Mouse (Mus musculus) midbrain, embryonic 10.5 days (tissue): ENCODE data around the gene Ugt1a8. TPM values are rescaled to one million over a fixed set of nuclear protein-coding genes. Genes with fewer than 3 reads are reported as not detected.
"Not testable (repeated sequence)": the region's sequence is repeated elsewhere in the genome, so short reads cannot be mapped to it uniquely, and the experiment has no call there.

ENCODE experiments used
- DNase-seq: peaks from one replicate; pipeline ENCODE4 v3.0.0-alpha.2; 2017; ENCODE audit warnings: low spot score
- H3K27ac ChIP-seq: fragments of 300-500 bp; sonication (generic); replicated peaks from 2 replicates; pipeline ENCODE4 v1.5.1; 2016; ENCODE audit warnings: mild to moderate bottlenecking
- H3K27me3 ChIP-seq: fragments of 300-500 bp; sonication (generic); 2 replicates; pipeline ENCODE4 v1.6.1; 2016; ENCODE audit warnings: low read depth, mild to moderate bottlenecking; ENCODE audit not compliant: poor library complexity, severe bottlenecking
- H3K36me3 ChIP-seq: fragments of 300-500 bp; sonication (generic); 2 replicates; pipeline ENCODE4 v1.6.1; 2016; ENCODE audit warnings: mild to moderate bottlenecking, moderate library complexity
- H3K4me1 ChIP-seq: fragments of 300-500 bp; sonication (generic); 2 replicates; pipeline ENCODE4 v1.6.1; 2016
- H3K4me3 ChIP-seq: fragments of 300-500 bp; sonication (generic); 2 replicates; pipeline ENCODE4 v1.5.1; 2016; ENCODE audit warnings: mild to moderate bottlenecking, moderate library complexity
- H3K9me3 ChIP-seq: fragments of 300-500 bp; sonication (generic); replicated peaks from 2 replicates; pipeline ENCODE4 v1.6.1; 2016; ENCODE audit warnings: mild to moderate bottlenecking
- WGBS: fragments of 180-500 bp; shearing (Covaris S2); methylation state at CpG from one replicate; pipeline ENCODE4 v1.1.7; 2016; 5-methylcytosine and 5-hydroxymethylcytosine counted together
- polyA plus RNA-seq: library from polyadenylated mRNA; unstranded; fragments of >200 nt; fragmentation: Nextera tagmentation; extraction: Ambion mirVana; gene quantifications from 2 replicates; pipeline ENCODE4 v1.2.1, GENCODE M21; 2016

The Ugt1a8 gene
- polyA plus RNA-seq, 1 experiment from 2014 or later = not detected

GRCm38 (mm10) chr1:88121521-88121920 is 33.9 kb downstream of the Ugt1a8 start:
- WGBS = no CpG with 5 or more reads among the region's 1 CpGs

GRCm38 (mm10) chr1:88125827-88126360 is 38.3 kb downstream of the Ugt1a8 start:
- H3K27me3 ChIP-seq, H3K27ac ChIP-seq, H3K36me3 ChIP-seq, H3K4me3 ChIP-seq, H3K4me1 ChIP-seq, H3K9me3 ChIP-seq, DNase-seq: not testable (repeated sequence)
- 77% methylated on average over 4 of the region's 4 CpGs for WGBS

More at GRCm38 (mm10) chr1:88121521-88121920, 33.9 kb downstream of the Ugt1a8 start:
- DNase-seq, H3K36me3 ChIP-seq, H3K27me3 ChIP-seq, H3K9me3 ChIP-seq, H3K4me1 ChIP-seq, H3K27ac ChIP-seq, H3K4me3 ChIP-seq: not testable (repeated sequence)

GRCm38 (mm10) chr1:88129091-88129490 is 41.5 kb downstream of the Ugt1a8 start:
- H3K36me3 ChIP-seq, H3K9me3 ChIP-seq, H3K4me3 ChIP-seq, H3K4me1 ChIP-seq, H3K27me3 ChIP-seq, DNase-seq, H3K27ac ChIP-seq: not testable (repeated sequence)
- WGBS = 91% methylated on average over 2 of the region's 2 CpGs

- DNase-seq, H3K27me3 ChIP-seq, H3K4me1 ChIP-seq, H3K4me3 ChIP-seq, H3K9me3 ChIP-seq, H3K36me3 ChIP-seq, H3K27ac ChIP-seq: not testable (repeated sequence)
- 97% methylated on average over 1 of the region's 1 CpGs for whole genome bisulfite sequencing
Measured at GRCm38 (mm10) chr1:88130223-88130622, 42.6 kb downstream of the Ugt1a8 start.

- 86% methylated on average over 3 of the region's 3 CpGs for WGBS
- Histone ChIP-seq H3K27me3 (no peaks in the 10 kb centered on the region), H3K4me1 (peaks cover 3% of the 10 kb centered on the region), H3K36me3 (no peaks in the 10 kb centered on the region), H3K27ac (0 out of 2 replicates have a peak overlapping the region, but pooled peaks have one; percentile 52), H3K9me3 (no peaks in the 10 kb centered on the region), H3K4me3 (no peak overlapping the region)
- no peak for DNase-seq
Measured at GRCm38 (mm10) chr1:88133908-88134456, 46.4 kb downstream of the Ugt1a8 start.

GRCm38 (mm10) chr1:88134457-88135011 is 46.9 kb downstream of the Ugt1a8 start, which contains the start of gene Ugt1a6a:
TSS of gene Ugt1a6a (plus strand) at chr1:88134809.
- not testable (repeated sequence) for H3K4me1 ChIP-seq, H3K4me3 ChIP-seq, H3K9me3 ChIP-seq, DNase-seq, H3K27me3 ChIP-seq, H3K36me3 ChIP-seq
- 0 out of 2 replicates have a peak within 1 kb of the TSS, but pooled peaks have one; percentile 52 for H3K27ac ChIP-seq
- WGBS = 55% methylated on average over 5 of the region's 5 CpGs

GRCm38 (mm10) chr1:88135229-88135904 is 47.8 kb downstream of the Ugt1a8 start:
- H3K4me1 ChIP-seq, H3K4me3 ChIP-seq, H3K9me3 ChIP-seq, H3K36me3 ChIP-seq, H3K27ac ChIP-seq, DNase-seq, H3K27me3 ChIP-seq: not testable (repeated sequence)
- WGBS = 94% methylated on average over 6 of the region's 6 CpGs

- Histone ChIP-seq H3K4me3 (no peak overlapping the region), H3K9me3 (no peaks in the 10 kb centered on the region), H3K27ac (no peak overlapping the region), H3K36me3 (no peaks in the 10 kb centered on the region), H3K4me1 (peaks cover 3% of the 10 kb centered on the region), H3K27me3 (no peaks in the 10 kb centered on the region)
- no peak for DNase-seq
- 76% methylated on average over 2 of the region's 2 CpGs for WGBS
Measured at GRCm38 (mm10) chr1:88136646-88137045, 49.0 kb downstream of the Ugt1a8 start.

GRCm38 (mm10) chr1:88137264-88137663 is 49.7 kb downstream of the Ugt1a8 start:
- H3K4me1 ChIP-seq = peaks cover 3% of the 10 kb centered on the region
- H3K4me3 ChIP-seq = no peak overlapping the region
- no peaks in the 10 kb centered on the region for H3K36me3 ChIP-seq
- H3K27me3 ChIP-seq = no peaks in the 10 kb centered on the region
- no peaks in the 10 kb centered on the region for H3K9me3 ChIP-seq
- WGBS = 90% methylated on average over 3 of the region's 3 CpGs
- H3K27ac ChIP-seq = no peak overlapping the region
- no peak for DNase-seq

- H3K4me1 ChIP-seq = peaks cover 3% of the 10 kb centered on the region
- H3K4me3 ChIP-seq = no peak overlapping the region
- no peak for DNase-seq
- no peaks in the 10 kb centered on the region for H3K9me3 ChIP-seq
- no peaks in the 10 kb centered on the region for H3K27me3 ChIP-seq
- H3K27ac ChIP-seq = no peak overlapping the region
- no peaks in the 10 kb centered on the region for H3K36me3 ChIP-seq
- 90% methylated on average over 1 of the region's 1 CpGs for WGBS
Measured at GRCm38 (mm10) chr1:88138145-88138544, 50.5 kb downstream of the Ugt1a8 start.

GRCm38 (mm10) chr1:88140492-88140891 is 52.9 kb downstream of the Ugt1a8 start:
- H3K4me1 ChIP-seq, H3K4me3 ChIP-seq, DNase-seq, H3K9me3 ChIP-seq, H3K36me3 ChIP-seq, H3K27me3 ChIP-seq, H3K27ac ChIP-seq: not testable (repeated sequence)
- WGBS = 63% methylated on average over 1 of the region's 1 CpGs

GRCm38 (mm10) chr1:88143966-88144675 is 56.5 kb downstream of the Ugt1a8 start:
- WGBS = 6% methylated on average over 5 of the region's 5 CpGs
- DNase-seq = peak; percentile 27
- not testable (repeated sequence) for H3K27me3 ChIP-seq, H3K27ac ChIP-seq, H3K9me3 ChIP-seq, H3K4me3 ChIP-seq, H3K4me1 ChIP-seq, H3K36me3 ChIP-seq

GRCm38 (mm10) chr1:88145278-88145677 is 57.7 kb downstream of the Ugt1a8 start:
- WGBS = 78% methylated on average over 2 of the region's 2 CpGs
- not testable (repeated sequence) for DNase-seq

More at GRCm38 (mm10) chr1:88145278-88145677, 57.7 kb downstream of the Ugt1a8 start:
- not testable (repeated sequence) for H3K27ac ChIP-seq, H3K9me3 ChIP-seq, H3K36me3 ChIP-seq, H3K4me1 ChIP-seq, H3K4me3 ChIP-seq, H3K27me3 ChIP-seq
